Mouse (Mus musculus): Measurements from ENCODE around the gene Caprin1. TPM values are rescaled to one million over a fixed set of nuclear protein-coding genes. Genes with fewer than 3 reads are reported as not detected.
A peak's percentile ranks its signal among the peaks of the same experiment; 100 is the strongest.

Caprin1 gene
- polyA plus RNA-seq, 1 experiment, result 100 TPM

- 70% methylated on average over 1 of the region's 1 CpGs for WGBS
- no peaks in the 10 kb centered on the region for H3K27me3 ChIP-seq (replicated peaks; ENCODE audit: control insufficient read depth, insufficient read depth, low read length)
- H3K4me1 ChIP-seq (ENCODE audit: control insufficient read depth, insufficient read depth, low read length), result 0 out of 2 replicates have a peak, but pooled peaks cover 2% of the 10 kb centered on the region
- peaks cover 7% of the 10 kb centered on the region for H3K36me3 ChIP-seq (ENCODE audit: control insufficient read depth, insufficient read depth, low read length)
- TF ChIP-seq POLR2A (IDR thresholded peaks at IDR 0.05; ENCODE audit: low read depth, low read length) (no peak), CTCF (conservative IDR thresholded peaks at IDR 0.05; ENCODE audit: insufficient read depth, insufficient read length, low read depth, low read length) (no peak)
- H3K4me3 ChIP-seq (ENCODE audit: insufficient read depth, low read depth, low read length), result no peak overlapping the region
- DNase-seq, result no peak
- no peak overlapping the region for H3K27ac ChIP-seq (ENCODE audit: insufficient read depth, low read depth, low read length)
Measured at GRCm38 (mm10) chr2:103762492-103762891, 35.0 kb downstream of the Caprin1 start.

GRCm38 (mm10) chr2:103761993-103762392, 35.5 kb downstream of the Caprin1 start:
- Histone ChIP-seq H3K4me1 (ENCODE audit: control insufficient read depth, insufficient read depth, low read length) (0 out of 2 replicates have a peak, but pooled peaks cover 2% of the 10 kb centered on the region), H3K27ac (ENCODE audit: insufficient read depth, low read depth, low read length) (no peak overlapping the region), H3K36me3 (ENCODE audit: control insufficient read depth, insufficient read depth, low read length) (peaks cover 7% of the 10 kb centered on the region), H3K4me3 (ENCODE audit: insufficient read depth, low read depth, low read length) (no peak overlapping the region), H3K27me3 (replicated peaks; ENCODE audit: control insufficient read depth, insufficient read depth, low read length) (no peaks in the 10 kb centered on the region)
- DNase-seq, result no peak
- 37% methylated on average over 4 of the region's 4 CpGs for WGBS
- TF ChIP-seq CTCF (conservative IDR thresholded peaks at IDR 0.05; ENCODE audit: insufficient read depth, insufficient read length, low read depth, low read length) (no peak), POLR2A (IDR thresholded peaks at IDR 0.05; ENCODE audit: low read depth, low read length) (no peak)

DNA sequence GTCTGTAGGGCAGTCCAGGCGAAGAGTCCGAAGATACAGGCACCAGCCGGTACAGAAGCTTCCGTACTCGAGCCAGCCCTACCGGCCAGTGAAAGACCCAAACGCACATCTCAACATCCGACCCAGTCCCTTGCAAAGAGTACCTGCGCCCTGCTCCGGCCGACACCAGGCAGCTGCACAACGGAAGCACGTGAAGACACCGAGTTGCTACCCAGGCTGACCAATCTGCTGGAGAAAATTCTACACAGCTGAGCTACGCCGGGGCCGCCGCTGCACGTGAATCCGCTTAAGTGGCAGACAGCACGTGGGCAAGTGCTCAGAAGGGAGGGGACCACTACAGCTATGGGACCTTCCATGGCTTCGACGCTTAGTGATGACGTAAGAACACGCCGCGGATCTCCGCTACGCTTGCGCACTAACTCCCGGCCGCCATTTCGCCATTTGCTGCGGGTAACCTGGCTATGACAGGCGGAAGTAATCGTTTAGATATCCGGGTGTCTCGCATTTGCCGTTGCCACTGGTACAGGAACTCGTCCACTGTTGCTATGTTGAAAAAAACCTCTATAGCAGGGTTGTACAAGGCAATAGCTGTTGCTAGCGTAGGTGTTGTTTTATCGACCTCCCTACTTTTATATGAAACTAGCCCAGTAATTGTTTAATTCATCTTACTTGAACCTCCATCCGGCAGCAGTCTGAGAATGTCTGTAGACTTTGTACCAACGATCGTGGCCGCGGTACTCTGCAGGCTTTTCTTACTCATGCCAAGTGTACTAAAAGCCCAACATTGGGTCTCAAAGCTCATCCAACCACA, 36.3 kb downstream of the Caprin1 start, which contains the start of gene Nat10:
Nat10 (minus strand) TSS at position 365 of the 811 bp plus-strand sequence.
- peak within 1 kb of the TSS; percentile 81 for H3K4me3 ChIP-seq (ENCODE audit: insufficient read depth, low read depth, low read length)
- under 1% methylated on average over 47 of the region's 47 CpGs for WGBS
- H3K27me3 ChIP-seq (replicated peaks; ENCODE audit: control insufficient read depth, insufficient read depth, low read length), result no peaks in the 10 kb centered on the region
- 0 out of 2 replicates have a peak, but pooled peaks cover 2% of the 10 kb centered on the region for H3K4me1 ChIP-seq (ENCODE audit: control insufficient read depth, insufficient read depth, low read length)
- H3K27ac ChIP-seq (ENCODE audit: insufficient read depth, low read depth, low read length), result peak within 1 kb of the TSS; percentile 26
- TF ChIP-seq CTCF (conservative IDR thresholded peaks at IDR 0.05; ENCODE audit: insufficient read depth, insufficient read length, low read depth, low read length) (no peak), POLR2A (IDR thresholded peaks at IDR 0.05; ENCODE audit: low read depth, low read length) (peak; percentile 24)
- DNase-seq, result peak; percentile 99
- peaks cover 3% of the 10 kb centered on the region for H3K36me3 ChIP-seq (ENCODE audit: control insufficient read depth, insufficient read depth, low read length)

DNA sequence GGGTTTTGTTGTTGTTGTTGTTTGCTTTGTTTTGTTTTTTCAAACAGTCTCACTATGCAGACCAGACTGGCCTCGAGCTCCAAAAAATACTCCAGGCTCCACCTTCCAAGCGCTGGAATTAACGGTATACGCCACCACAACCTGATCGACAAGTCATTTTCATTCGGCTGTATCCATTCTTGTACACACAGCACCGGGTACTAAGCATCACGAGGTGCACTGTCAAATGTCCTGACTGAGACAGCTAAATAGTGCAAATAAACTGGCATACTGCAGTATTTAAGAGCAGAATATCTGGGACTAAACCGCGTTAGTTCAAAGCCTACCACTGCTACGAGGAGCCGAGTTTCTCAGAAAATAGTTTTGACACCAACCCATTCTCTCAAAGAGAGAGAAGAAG, 37.0 kb downstream of the Caprin1 start:
- 0 out of 2 replicates have a peak, but pooled peaks cover 2% of the 10 kb centered on the region for H3K4me1 ChIP-seq (ENCODE audit: control insufficient read depth, insufficient read depth, low read length)
- H3K36me3 ChIP-seq (ENCODE audit: control insufficient read depth, insufficient read depth, low read length), result no peaks in the 10 kb centered on the region; the same call in 1 of the 2 replicates
- no peak for TF ChIP-seq CTCF (conservative IDR thresholded peaks at IDR 0.05; ENCODE audit: insufficient read depth, insufficient read length, low read depth, low read length)
- 0% methylated on average over 12 of the region's 12 CpGs for WGBS
- H3K27ac ChIP-seq (ENCODE audit: insufficient read depth, low read depth, low read length), result no peak overlapping the region
- no peak for DNase-seq
- no peaks in the 10 kb centered on the region for H3K27me3 ChIP-seq (replicated peaks; ENCODE audit: control insufficient read depth, insufficient read depth, low read length)
- H3K4me3 ChIP-seq (ENCODE audit: insufficient read depth, low read depth, low read length), result peak overlapping the region; percentile 81

DNA sequence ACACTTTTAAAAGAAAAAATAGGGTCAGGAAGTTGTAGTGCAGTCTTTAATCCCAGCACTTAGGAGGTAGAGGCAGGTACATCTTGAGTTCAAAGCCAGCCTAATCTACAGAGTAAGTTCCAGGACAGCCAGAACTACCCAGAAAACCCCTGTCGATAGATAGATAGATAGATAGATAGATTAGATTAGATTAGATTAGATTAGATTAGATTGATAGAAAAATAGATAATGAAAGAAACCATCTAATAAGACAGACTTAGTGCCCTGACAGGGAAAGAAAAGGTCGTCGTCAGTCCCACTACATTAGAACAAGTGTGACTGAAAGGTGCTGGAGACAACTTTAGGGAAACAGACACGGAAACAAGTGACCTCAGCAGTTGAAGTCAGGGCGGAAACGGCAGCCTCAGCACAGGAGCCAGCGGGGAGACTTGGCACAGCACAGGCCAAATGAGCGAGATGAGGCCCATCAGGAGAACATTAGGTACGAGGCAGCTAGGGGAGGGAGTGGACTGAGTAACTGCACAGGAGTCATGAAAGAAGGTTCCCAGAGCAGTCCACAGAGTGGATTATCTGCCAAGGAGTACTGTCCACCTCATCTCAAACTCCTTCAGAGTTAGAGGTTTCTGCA, 41.9 kb downstream of the Caprin1 start:
- TF ChIP-seq CTCF (conservative IDR thresholded peaks at IDR 0.05; ENCODE audit: insufficient read depth, insufficient read length, low read depth, low read length) (no peak), POLR2A (IDR thresholded peaks at IDR 0.05; ENCODE audit: low read depth, low read length) (no peak)

DNA sequence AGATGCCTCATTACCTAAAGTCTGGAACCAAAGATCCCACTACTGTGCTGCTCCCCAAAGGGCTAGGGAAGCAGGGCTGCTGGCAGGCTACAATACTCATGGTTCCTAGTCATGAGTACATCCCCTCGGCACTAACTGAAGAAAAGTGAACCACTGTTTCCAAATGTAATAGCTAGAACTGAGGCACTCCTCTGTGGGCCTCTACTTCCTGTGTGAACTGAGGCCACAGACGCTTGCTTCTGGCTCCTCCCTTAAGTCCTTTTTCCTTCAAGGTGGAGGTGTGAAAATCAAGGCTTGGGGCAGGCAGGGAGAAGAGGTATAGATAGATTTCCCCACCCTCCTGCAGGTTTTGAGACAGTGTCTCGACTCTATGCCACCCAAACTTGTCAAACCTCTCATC, 42.8 kb downstream of the Caprin1 start:
- no peak for DNase-seq
- Histone ChIP-seq H3K4me3 (ENCODE audit: insufficient read depth, low read depth, low read length) (no peak overlapping the region), H3K4me1 (ENCODE audit: control insufficient read depth, insufficient read depth, low read length) (no peaks in the 10 kb centered on the region), H3K36me3 (ENCODE audit: control insufficient read depth, insufficient read depth, low read length) (peaks cover 3% of the 10 kb centered on the region), H3K27me3 (replicated peaks; ENCODE audit: control insufficient read depth, insufficient read depth, low read length) (no peaks in the 10 kb centered on the region), H3K27ac (ENCODE audit: insufficient read depth, low read depth, low read length) (no peak overlapping the region)
- TF ChIP-seq CTCF (conservative IDR thresholded peaks at IDR 0.05; ENCODE audit: insufficient read depth, insufficient read length, low read depth, low read length) (no peak), POLR2A (IDR thresholded peaks at IDR 0.05; ENCODE audit: low read depth, low read length) (no peak)
- WGBS, result 74% methylated on average over 3 of the region's 3 CpGs

More for the DNA sequence above, 41.9 kb downstream of the Caprin1 start:
- WGBS, result 85% methylated on average over 9 of the region's 9 CpGs
- no peak overlapping the region for H3K27ac ChIP-seq (ENCODE audit: insufficient read depth, low read depth, low read length)
- H3K27me3 ChIP-seq (replicated peaks; ENCODE audit: control insufficient read depth, insufficient read depth, low read length), result no peaks in the 10 kb centered on the region
- H3K4me1 ChIP-seq (ENCODE audit: control insufficient read depth, insufficient read depth, low read length), result no peaks in the 10 kb centered on the region
- DNase-seq, result no peak
- peaks cover 3% of the 10 kb centered on the region for H3K36me3 ChIP-seq (ENCODE audit: control insufficient read depth, insufficient read depth, low read length)
- no peak overlapping the region for H3K4me3 ChIP-seq (ENCODE audit: insufficient read depth, low read depth, low read length)

DNA sequence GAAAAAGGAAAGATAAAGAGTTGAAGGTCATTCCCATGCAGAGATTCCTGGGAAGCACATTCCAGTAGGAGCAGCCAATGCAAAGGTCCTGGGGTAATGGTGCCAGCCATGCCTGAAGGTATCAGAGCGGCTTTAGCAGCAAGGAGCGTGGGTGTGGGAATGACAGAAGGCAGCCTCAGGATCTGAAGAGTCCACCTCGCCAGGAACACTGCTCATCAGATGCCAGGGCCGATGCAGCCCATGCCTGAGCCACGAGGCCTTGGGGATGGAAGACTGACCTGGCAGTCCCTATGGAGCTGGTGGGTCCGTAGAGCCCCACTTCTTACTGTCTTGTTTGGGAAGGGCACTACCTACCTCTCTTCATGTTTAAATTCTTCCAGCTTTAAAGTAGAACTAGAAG, 45.7 kb downstream of the Caprin1 start:
- Histone ChIP-seq H3K4me1 (ENCODE audit: control insufficient read depth, insufficient read depth, low read length) (no peaks in the 10 kb centered on the region), H3K27ac (ENCODE audit: insufficient read depth, low read depth, low read length) (no peak overlapping the region), H3K36me3 (ENCODE audit: control insufficient read depth, insufficient read depth, low read length) (peaks cover 3% of the 10 kb centered on the region), H3K4me3 (ENCODE audit: insufficient read depth, low read depth, low read length) (no peak overlapping the region), H3K27me3 (replicated peaks; ENCODE audit: control insufficient read depth, insufficient read depth, low read length) (no peaks in the 10 kb centered on the region)
- no peak for TF ChIP-seq CTCF (conservative IDR thresholded peaks at IDR 0.05; ENCODE audit: insufficient read depth, insufficient read length, low read depth, low read length)
- no peak for TF ChIP-seq POLR2A (IDR thresholded peaks at IDR 0.05; ENCODE audit: low read depth, low read length)
- DNase-seq, result no peak
- 98% methylated on average over 6 of the region's 6 CpGs for WGBS

Measured in kidney, adult 2 months (tissue).